Mouse (Mus musculus) spleen, postnatal 10 days (tissue): ENCODE results near the gene Cttnbp2.
A peak's percentile ranks its signal among the peaks of the same experiment; 100 is the strongest.

Experiments used
- DNase-seq, 2 experiments: peaks; one replicate each; pipeline ENCODE4 v3.0.0; 2021 to 2022; ENCODE audit warnings: low spot score in 2 of 2

Cttnbp2 gene

GRCm38 (mm10) chr6:18514480-18515352 lies at the start of gene Cttnbp2:
Gene Cttnbp2 (minus strand): TSS chr6:18514843.
- DNase-seq, result peak; percentile 7 to 27

GRCm38 (mm10) chr6:18559019-18559418 lies 44.4 kb upstream of the Cttnbp2 start:
- DNase-seq, result no peak

GRCm38 (mm10) chr6:18547516-18548465 lies 33.1 kb upstream of the Cttnbp2 start:
- no peak for DNase-seq

GRCm38 (mm10) chr6:18543878-18544277 lies 29.2 kb upstream of the Cttnbp2 start:
- DNase-seq, result no peak

GRCm38 (mm10) chr6:18540396-18540795 lies 25.8 kb upstream of the Cttnbp2 start:
- DNase-seq, result no peak

- DNase-seq, result no peak
Observed at GRCm38 (mm10) chr6:18530394-18530793, 15.8 kb upstream of the Cttnbp2 start.

GRCm38 (mm10) chr6:18517626-18518025 lies 3.0 kb upstream of the Cttnbp2 start:
- DNase-seq, result no peak

- no peak for DNase-seq
Observed at GRCm38 (mm10) chr6:18513611-18514473, 801 bp downstream of the Cttnbp2 start.

GRCm38 (mm10) chr6:18511886-18512285 lies 2.8 kb downstream of the Cttnbp2 start:
- no peak for DNase-seq

- DNase-seq, result no peak
Observed at GRCm38 (mm10) chr6:18508036-18508435, 6.6 kb downstream of the Cttnbp2 start.

- DNase-seq, result no peak
Observed at GRCm38 (mm10) chr6:18499833-18500232, 14.8 kb downstream of the Cttnbp2 start.

- DNase-seq, result no peak
Observed at GRCm38 (mm10) chr6:18492977-18493376, 21.7 kb downstream of the Cttnbp2 start.

GRCm38 (mm10) chr6:18492248-18492901 lies 22.3 kb downstream of the Cttnbp2 start:
- no peak for DNase-seq

- DNase-seq, result no peak
Observed at GRCm38 (mm10) chr6:18485087-18485486, 29.6 kb downstream of the Cttnbp2 start.

- no peak for DNase-seq
Observed at GRCm38 (mm10) chr6:18484061-18484460, 30.6 kb downstream of the Cttnbp2 start.

- no peak for DNase-seq
Observed at GRCm38 (mm10) chr6:18482546-18482945, 32.1 kb downstream of the Cttnbp2 start.

GRCm38 (mm10) chr6:18481781-18482180 lies 32.9 kb downstream of the Cttnbp2 start:
- no peak for DNase-seq

GRCm38 (mm10) chr6:18477313-18477930 lies 37.2 kb downstream of the Cttnbp2 start:
- no peak for DNase-seq

GRCm38 (mm10) chr6:18474983-18475382 lies 39.7 kb downstream of the Cttnbp2 start:
- no peak for DNase-seq

- DNase-seq, result no peak
Observed at GRCm38 (mm10) chr6:18474541-18474940, 40.1 kb downstream of the Cttnbp2 start.
